Mouse (Mus musculus) heart, postnatal 4 days (tissue): ENCODE results near the gene Npcd. TPM values are rescaled to one million over a fixed set of nuclear protein-coding genes. Genes with fewer than 3 reads are reported as not detected.
"Not testable (repeated sequence)": the region's sequence is repeated elsewhere in the genome, so short reads cannot be mapped to it uniquely, and the experiment has no call there.

ENCODE experiments used
- DNase-seq: peaks from one replicate; pipeline ENCODE4 v3.0.0; 2021
- total RNA-seq, 2 experiments: library from RNA; stranded (reverse); gene quantifications; 2 replicates each; pipeline ENCODE4 v1.2.3; 2021

Gene Npcd
- total RNA-seq, 2 experiments from 2014 or later, result 1.3 to 1.5 TPM

GRCm38 (mm10) chr15:79829431-79829830 is 4.6 kb downstream of the Npcd start:
- no peak for DNase-seq

- peak; percentile 72 for DNase-seq
Measured at GRCm38 (mm10) chr15:79828366-79829035, 5.5 kb downstream of the Npcd start.

DNA sequence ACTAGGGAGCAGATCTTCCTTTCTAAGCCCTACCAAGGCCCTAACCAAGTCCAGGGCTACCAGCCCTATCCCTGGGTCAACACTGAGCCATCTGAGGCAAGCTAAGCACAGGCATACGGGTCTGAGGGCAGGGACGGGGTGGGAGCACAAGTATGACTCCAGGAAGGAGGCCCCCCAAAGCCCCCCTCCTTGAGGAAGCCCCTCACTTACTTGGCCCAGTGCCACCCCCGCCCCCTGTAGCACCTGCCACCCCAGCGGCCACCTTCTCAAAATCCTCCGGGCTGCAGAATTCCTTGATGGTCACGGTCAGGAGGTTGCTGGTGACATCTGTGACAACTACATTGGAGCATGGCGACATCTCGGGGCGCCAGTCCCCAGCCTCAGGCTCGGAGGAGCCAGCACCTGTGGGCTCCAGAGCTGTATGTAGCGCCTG is 6.2 kb downstream of the Npcd start:
- no peak for DNase-seq

DNA sequence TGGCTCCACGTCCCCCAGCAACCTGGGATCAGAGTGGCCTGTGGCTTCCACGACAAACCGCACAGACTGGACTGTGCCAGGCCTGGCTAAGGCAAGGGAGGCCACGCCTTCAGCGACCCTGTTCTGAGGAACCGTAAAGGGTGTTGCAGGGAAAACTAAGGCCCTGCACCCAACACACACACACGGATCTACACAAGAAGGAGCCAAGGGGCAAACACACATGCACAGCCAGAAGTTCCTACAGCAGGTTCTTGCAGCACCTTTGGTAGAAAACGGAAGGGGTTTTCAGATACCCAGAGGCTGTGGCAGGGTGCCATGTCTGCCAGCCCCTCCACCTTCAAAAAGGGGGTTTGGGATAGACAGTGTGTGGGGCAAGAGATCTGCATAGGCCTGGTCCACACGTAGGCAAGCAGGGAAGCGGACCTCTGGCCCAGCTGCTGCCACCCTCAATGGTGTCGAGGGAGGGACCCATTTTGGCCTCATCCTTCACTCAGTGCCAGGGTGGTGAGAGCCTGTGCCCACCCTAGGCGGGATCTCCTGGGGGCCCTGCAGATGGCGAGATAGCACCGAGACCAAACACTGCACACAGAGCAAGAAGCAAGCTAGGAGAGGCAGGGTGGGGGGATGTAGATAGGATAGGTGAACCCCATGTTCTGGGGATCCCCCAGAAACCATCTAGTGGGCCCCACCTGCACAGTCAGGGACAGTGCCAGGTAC is 6.8 kb downstream of the Npcd start:
- no peak for DNase-seq

DNA sequence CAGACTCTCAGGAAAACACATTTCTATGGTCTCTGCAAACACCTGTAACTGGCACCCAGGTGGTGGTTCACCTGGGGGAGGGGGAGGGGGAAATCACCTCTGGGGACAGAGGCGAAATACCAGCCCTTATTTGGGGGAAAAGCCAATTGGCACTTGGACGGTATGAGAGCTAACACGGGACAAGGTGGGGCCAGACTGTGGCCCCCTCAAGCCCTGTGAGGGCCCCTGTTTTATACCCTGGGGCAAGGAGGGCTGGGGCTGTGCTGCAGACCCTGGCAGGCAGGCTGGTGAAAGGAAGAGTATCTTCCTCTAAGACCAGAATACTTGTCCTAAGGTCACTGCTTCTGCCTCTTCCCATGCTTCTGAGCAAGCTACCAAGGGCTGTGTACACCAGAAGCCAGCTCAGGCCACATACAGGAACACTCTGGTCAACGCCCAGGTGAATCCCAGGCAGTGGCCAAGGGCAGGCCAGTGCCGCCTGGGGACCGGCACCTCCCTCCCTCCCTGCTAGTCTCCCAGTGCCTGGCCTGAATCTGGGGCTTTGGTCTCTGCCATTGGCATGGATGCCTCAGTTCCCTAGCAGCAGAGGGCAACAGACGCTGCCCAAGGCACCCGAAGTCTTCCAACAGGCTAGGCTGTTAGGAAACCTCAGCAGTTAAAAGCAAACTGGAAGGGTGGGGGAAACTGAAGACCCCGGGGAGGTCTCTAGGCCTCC is 7.7 kb downstream of the Npcd start:
- DNase-seq, result no peak

DNA sequence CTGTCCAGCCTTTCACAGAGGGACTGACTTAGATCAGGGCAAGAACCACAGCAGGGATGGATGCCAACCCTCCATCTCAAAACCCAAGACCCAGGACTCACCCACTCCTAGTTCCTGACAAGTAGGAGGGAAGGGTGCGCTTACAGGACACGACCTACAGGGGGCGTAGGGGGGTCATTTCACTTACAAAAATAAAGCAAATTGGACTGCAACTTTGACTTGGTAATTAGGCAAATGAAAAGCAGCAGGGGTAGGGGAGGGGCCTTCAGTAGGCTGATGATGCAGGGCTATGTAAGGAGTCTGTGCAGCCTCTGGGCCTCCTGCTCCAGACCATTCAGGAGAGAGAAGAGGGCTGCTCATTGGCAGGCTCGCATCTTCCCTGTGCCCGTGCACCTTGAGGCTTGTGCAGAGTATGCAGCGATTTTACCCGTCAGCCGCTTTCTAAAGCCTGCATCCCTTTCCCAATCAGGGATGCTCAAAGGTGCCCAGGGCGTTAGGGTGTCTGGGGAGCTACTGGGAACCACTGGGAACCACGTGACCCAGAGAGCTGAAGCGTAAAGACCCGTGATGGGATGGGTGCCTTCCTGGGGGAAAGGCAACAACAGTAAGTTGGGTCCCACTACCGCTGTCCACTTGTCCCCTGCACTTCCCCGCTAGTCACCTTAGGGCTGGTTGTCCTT is 8.8 kb downstream of the Npcd start:
- DNase-seq, result peak; percentile 27

- peak; percentile 80 for DNase-seq
Measured at GRCm38 (mm10) chr15:79823588-79824280, 10.3 kb downstream of the Npcd start.

GRCm38 (mm10) chr15:79822265-79823199 is 11.5 kb downstream of the Npcd start:
- peak; percentile 40 for DNase-seq

GRCm38 (mm10) chr15:79818325-79818724 is 15.7 kb downstream of the Npcd start:
- DNase-seq, result no peak

DNA sequence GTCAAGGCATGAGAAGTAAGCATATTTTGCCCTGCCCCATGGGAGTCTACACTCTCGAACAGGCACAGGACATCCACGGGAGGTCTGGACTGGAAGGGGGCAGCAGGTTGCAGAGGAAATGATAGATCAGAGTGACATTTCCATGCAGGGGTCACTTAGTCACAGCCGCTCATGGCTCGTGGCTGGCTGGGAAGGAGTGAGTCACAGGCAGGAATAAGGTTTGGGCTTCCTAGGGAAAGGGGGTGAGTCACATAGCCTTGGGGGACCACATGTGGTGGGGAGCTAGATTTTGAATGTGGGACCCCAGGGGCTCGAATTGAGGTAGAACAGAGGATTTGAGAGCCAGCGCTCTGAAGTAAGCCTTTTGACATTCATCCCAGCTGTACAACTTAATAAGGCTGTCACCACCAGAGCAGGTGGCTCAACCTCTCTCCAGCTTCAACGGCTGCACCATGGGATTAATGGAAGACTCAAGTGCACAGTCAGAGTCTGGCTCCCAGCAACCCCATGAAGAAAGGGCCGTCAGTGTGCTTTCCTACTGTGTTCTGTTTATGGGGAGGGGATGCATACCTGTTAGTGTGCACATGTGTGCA is 20.3 kb downstream of the Npcd start:
- no peak for DNase-seq

DNA sequence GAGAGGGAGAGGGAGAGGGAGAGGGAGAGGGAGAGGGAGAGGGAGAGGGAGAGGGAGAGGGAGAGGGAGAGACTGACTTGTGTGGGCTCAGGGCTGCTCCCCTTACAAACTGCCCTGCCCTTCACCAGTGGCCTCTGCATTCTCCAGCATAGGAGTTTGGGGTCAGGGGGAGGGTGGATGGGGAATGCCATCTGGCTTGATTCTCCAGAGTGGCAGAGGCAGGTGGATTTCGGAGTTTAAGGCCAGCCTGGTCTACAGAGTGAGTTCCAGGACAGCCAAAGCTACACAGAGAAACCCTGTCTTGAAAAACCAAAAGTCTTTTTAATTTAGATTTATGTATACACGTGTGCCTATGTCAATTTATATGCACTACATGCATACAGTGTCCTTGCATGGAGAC is 21.2 kb downstream of the Npcd start:
- DNase-seq, result not testable (repeated sequence)

DNA sequence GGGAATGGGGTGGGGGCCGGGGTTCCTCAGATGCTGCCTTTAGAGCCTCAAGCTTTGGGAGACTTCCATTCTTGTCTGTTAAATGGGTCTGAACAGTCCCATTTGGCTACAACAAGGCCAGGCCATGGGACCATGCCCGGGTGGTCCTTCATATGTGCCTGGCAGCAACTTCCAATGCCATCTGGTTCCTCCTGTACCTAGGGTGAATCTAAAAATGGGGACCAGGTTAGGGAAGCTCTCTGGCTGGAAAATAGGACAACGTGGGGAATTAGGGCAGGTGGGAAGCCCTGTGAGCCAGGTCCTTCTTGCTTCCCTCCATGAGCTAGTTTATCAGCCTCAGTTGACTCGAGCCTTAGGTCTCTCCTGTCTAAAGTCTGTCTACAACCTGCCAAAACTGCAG is 23.0 kb downstream of the Npcd start:
- no peak for DNase-seq

DNA sequence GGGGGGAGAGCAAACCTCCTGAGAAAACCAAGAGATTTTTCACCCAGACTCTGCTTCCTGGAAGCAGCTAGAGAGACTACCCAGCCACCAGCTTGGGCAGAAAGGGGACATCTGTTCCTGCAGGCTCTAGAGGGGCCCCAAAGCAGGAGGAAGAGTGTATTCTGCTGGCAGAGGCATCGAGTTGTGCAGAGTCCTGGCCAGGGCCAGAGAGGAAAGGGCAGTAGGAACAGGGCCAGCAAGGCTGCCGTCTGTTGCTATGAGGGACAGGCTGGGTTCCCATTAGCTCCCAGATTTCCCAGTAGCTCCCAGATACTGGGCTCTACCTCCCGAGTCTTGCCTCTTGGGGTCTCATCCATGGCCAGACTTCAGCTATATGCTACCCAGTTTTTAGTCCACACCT is 24.0 kb downstream of the Npcd start:
- no peak for DNase-seq

DNA sequence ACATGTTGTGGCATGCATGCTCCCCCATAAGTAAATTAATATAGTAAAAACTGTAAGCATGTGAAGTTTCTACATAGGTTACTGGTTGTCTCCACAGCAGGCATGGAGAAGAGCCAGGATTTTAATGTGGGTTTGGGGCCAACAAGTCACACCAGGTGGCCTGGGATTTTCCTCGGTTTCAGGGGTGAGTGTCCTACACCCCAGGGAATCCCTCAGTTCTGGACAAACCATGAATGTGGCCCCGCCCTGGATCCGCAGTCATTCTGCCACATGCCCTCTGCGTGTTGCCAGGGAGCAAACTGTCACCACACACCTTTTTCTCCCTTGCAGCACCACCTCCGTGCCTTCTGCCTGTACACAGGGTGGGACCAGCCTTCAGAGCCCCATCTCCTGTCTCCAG is 25.4 kb downstream of the Npcd start:
- DNase-seq, result no peak

DNA sequence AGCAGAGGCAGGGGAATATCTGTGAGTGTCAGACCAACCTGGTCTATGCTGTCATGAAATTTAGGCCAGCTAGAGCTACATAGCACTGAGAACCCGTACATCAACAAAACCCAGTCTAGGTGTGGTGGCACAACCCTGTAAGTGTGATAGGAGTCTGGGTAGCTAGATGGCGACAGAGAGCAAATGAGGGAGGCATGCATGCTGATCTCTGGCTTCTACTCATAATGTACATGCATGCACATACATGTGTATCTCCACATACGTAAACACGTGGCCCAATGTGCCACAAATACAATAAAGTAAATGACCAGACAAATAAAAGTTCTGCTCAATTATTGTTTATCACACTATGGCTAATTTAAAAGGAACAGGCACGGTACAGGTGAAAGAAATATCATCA is 25.9 kb downstream of the Npcd start:
- peak; percentile 62 for DNase-seq

GRCm38 (mm10) chr15:79807050-79807449 is 27.0 kb downstream of the Npcd start:
- no peak for DNase-seq

GRCm38 (mm10) chr15:79805246-79805645 is 28.8 kb downstream of the Npcd start:
- no peak for DNase-seq

GRCm38 (mm10) chr15:79804352-79805071 is 29.5 kb downstream of the Npcd start, which contains the start of gene Nptxr:
Gene Nptxr (minus strand): TSS chr15:79804766.
- peak; percentile 61 for DNase-seq

GRCm38 (mm10) chr15:79803533-79804351 is 30.3 kb downstream of the Npcd start:
- DNase-seq, result peak; percentile 45
